Comparison of ENCODE assay signal across 9 mouse cellular contexts in genomic region chr11:104106329-104106728, GRCm38 (mm10). TPM values are rescaled to one million over a fixed set of nuclear protein-coding genes. Genes with fewer than 3 reads are reported as not detected.
DNase-seq lines count a peak whose midpoint lies in the region; ATAC-seq lines count a peak whose summit lies in the region.
"Had no signal": no experiment of that assay in that cellular context is flagged by ENCODE, and none has a peak within 500 bp of the region (broad histone marks: within the 10 kb centered on the region; RNA-seq: fewer than 3 reads in every experiment).

No protein-coding gene starts in this region.

- DNase-seq in adrenal gland, postnatal 10 days, result peak; percentile 21
- no peak for DNase-seq in adrenal gland, adult 2 months
- peak; percentile 4 for DNase-seq in lung, postnatal 10 days
- DNase-seq in lung, adult 18-20 months, result no peak
- DNase-seq in layer of hippocampus, postnatal 10 days (ENCODE audit: low spot score in 2 of 2), result peak; percentile 41 to 47
- peak; percentile 92 for DNase-seq in right cerebral cortex, postnatal 10 days (ENCODE audit: low spot score in 2 of 2)
- DNase-seq in cerebellum, adult 11-12 months, result no peak

- ATAC-seq in megakaryocyte progenitor cell, adult 5-6 weeks (replicated peaks; ENCODE audit: poor library complexity), result no peak
- ATAC-seq: activated CD4-positive, CD25-positive, alpha-beta regulatory T cell, adult 4 months had no signal

RNA-seq across cellular contexts. Expression of gene Crhr1, which starts 26.3 kb away (rescaled TPM):
- not detected for total RNA-seq in adrenal gland, postnatal 10 days (2021)
- total RNA-seq in adrenal gland, adult 2 months (2021), result not detected
- 0.11 TPM in 1 of 2 replicates, not detected in the other for polyA plus RNA-seq in adrenal gland, adult 2 months (2012; rRNA removed)
- 10 to 100 TPM; 10.2 to 11.9 TPM for total RNA-seq in layer of hippocampus, postnatal 10 days (2021)
- total RNA-seq in megakaryocyte progenitor cell, adult 5-6 weeks (2015), result not detected in 2 replicates
- not detected in 2 replicates for total RNA-seq in megakaryocyte progenitor cell, adult 5-6 weeks (2017)
- polyA plus RNA-seq: activated CD4-positive, CD25-positive, alpha-beta regulatory T cell, adult 4 months had no signal

Comparison
In these comparisons a context has a peak if more than half of its experiments do, and no peak if none do; other contexts are left out.
1. DNase-seq: peak in adrenal gland, postnatal 10 days (single experiment), lung, postnatal 10 days (single experiment), layer of hippocampus, postnatal 10 days (2 of 2) and right cerebral cortex, postnatal 10 days (2 of 2); none in adrenal gland, adult 2 months (single experiment), lung, adult 18-20 months (0 of 2) and cerebellum, adult 11-12 months (single experiment).
2. RNA of gene Crhr1, which starts 26.3 kb away (total RNA-seq): 10.2 to 11.9 TPM in layer of hippocampus, postnatal 10 days; not detected in adrenal gland, adult 2 months, not detected in adrenal gland, postnatal 10 days and not detected in megakaryocyte progenitor cell, adult 5-6 weeks; every median in the first group is over 10 times any median in the second.